Mouse (Mus musculus): ENCODE measurements around the gene Cd59a. TPM values are rescaled to one million over a fixed set of nuclear protein-coding genes. Genes with fewer than 3 reads are reported as not detected.
A peak's percentile ranks its signal among the peaks of the same experiment; 100 is the strongest.
"Not testable (repeated sequence)": the region's sequence is repeated elsewhere in the genome, so short reads cannot be mapped to it uniquely, and the experiment has no call there.

Cd59a gene
- polyA plus RNA-seq, 1 experiment from 2014 or later = 19.8 TPM

DNA sequence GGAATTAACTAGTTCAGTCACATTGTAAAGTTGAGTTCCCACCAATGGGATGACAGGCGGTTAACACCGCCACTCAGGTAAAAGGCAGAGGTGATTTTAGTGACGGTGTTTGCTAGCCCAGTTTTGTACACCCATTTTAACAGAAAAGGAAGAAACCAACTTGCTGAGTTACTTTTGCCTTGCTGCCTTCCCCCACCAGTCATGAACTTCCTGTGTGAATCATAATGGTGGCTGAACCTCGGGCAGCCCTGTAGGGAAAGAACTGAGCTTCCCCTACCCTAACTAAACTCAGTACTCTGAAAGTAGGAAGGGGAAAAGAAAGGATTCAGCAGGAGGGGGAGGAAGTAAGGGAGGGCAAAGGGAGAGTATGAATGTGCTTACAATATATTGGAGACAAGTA is 14.4 kb downstream of the Cd59a start:
- Histone ChIP-seq H3K27ac (no peak overlapping the region), H3K4me1 (no peaks in the 10 kb centered on the region), H3K9me3 (no peaks in the 10 kb centered on the region), H3K36me3 (no peaks in the 10 kb centered on the region), H3K4me3 (no peak overlapping the region), H3K9ac (no peak overlapping the region), H3K4me2 (replicated peaks) (no peak overlapping the region), H3K27me3 (no peaks in the 10 kb centered on the region)
- no peak for ATAC-seq (ENCODE audit: low FRiP score, low read depth)
- 74% methylated on average over 4 of the region's 4 CpGs for WGBS

DNA sequence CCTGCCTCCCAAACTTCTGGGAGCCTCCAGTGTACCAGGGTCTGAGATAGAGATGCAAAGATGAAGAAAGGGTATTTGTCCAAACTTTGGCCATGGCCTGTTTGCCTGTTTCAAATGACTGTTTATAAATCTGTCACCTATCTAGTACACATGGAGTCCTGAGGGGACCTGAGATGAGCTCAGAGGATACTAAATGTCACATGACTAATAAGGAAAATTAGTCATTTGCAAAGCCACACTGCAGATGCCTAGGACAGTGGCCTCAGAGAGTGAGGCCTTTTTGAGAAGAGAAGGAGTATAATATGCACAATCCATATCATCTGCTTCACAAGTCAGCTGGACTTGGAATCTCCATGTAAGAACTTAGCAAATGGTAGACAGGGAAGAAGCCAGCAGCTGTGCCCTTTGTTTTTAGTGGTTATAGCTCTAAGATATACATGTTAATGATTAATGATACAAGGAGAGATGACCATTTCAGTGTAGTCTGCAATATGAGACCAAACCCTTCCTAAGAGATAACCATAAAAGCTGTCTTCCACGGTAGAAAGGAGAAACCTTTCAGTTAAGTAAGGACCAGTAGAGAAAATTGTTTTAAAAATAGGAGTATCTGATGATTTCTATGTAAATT is 15.7 kb downstream of the Cd59a start:
- H3K9me3 ChIP-seq; H3K9ac ChIP-seq; H3K4me2 ChIP-seq (replicated peaks); H3K4me1 ChIP-seq; H3K27me3 ChIP-seq; ATAC-seq (ENCODE audit: low FRiP score, low read depth); H3K27ac ChIP-seq; H3K4me3 ChIP-seq; H3K36me3 ChIP-seq: not testable (repeated sequence)
- WGBS = no CpG with 5 or more reads among the region's 1 CpGs

DNA sequence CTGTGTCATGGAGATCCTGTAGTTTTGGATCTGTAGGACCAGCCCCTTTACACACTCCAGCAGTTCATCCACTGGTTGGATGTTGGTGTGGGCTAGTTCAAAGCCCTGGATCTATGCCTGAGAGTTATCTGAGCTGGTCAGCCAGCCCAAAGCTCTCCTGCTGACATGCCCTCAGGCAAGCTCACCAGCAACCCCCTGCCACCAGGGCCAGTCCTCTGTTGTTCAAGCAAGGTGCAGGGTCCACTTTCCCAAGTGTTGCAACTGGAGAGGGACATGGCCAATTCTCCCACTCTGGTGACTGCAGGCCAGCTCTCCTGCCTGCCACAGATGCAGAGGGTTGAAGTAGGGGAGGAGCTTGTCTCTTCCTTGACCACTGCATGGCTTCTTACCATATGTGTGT is 18.0 kb downstream of the Cd59a start:
- ATAC-seq (ENCODE audit: low FRiP score, low read depth); H3K27ac ChIP-seq; H3K27me3 ChIP-seq; H3K4me3 ChIP-seq; H3K9ac ChIP-seq; H3K9me3 ChIP-seq; H3K36me3 ChIP-seq; H3K4me1 ChIP-seq; H3K4me2 ChIP-seq (replicated peaks): not testable (repeated sequence)

DNA sequence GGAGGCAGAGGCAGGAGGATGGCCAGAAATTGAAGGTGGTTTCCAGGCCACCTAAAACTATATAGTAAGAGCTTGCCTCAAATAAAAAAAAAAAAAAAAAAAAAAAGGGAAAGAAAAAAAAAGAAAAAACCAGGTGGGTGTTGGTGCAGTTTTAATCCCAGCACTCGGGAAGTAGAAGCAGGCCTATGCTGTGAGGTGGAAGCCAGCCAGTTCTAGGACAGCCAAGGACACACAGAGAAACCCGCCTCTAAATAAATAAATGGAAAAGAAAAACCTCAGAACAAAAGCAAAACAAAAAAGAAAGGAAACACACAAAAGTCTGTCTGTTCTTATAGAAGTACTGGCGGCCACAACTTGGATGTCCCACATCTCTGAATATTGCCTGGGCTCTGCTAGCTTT is 19.3 kb downstream of the Cd59a start:
- Histone ChIP-seq H3K27me3 (no peaks in the 10 kb centered on the region), H3K27ac (no peak overlapping the region), H3K4me1 (no peaks in the 10 kb centered on the region), H3K36me3 (no peaks in the 10 kb centered on the region), H3K4me3 (no peak overlapping the region), H3K9ac (no peak overlapping the region), H3K4me2 (replicated peaks) (no peak overlapping the region), H3K9me3 (no peaks in the 10 kb centered on the region)
- no peak for ATAC-seq (ENCODE audit: low FRiP score, low read depth)
- WGBS = 86% methylated on average over 3 of the region's 3 CpGs

DNA sequence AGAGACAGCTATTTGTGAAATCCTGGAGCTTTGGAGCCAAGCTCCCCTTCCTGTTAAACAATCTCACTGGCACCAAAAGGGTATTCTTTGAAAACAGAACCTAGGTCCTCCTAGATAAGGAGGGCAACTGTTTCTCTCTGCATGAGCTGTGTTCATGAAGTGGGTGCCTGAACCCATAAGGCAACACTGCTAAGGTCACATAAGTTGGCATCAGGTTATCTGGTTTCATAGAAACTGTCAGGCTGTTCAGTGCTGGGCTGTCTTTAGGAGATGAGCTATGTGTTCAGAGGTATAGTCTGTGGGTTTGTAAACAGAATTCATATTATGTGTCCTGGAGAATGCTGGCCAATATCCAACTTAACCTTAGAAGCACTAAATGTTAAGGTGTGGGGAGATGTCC is 21.6 kb downstream of the Cd59a start:
- not testable (repeated sequence) for H3K27me3 ChIP-seq; H3K4me3 ChIP-seq; H3K4me2 ChIP-seq (replicated peaks); ATAC-seq (ENCODE audit: low FRiP score, low read depth); H3K4me1 ChIP-seq; H3K27ac ChIP-seq; H3K36me3 ChIP-seq; H3K9ac ChIP-seq; H3K9me3 ChIP-seq

DNA sequence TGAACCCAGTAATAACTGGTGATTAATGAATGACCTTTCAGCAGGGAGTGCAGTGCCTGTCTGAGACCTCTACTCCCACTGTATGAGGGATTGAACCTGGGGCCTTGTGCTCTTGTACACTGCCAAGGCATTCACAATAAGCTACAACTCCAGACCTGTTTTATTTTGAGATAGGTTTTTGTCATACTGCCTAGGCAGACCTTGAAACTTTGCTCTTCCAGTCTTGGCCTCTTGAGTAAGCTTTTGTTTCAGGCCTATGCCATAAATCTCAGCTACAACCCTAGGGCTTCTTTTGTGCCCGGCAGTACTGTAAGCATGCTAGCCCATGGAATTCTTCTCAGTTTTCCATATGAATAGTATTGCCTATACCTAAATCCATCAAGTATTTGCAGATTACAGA is 23.5 kb downstream of the Cd59a start:
- ATAC-seq (ENCODE audit: low FRiP score, low read depth) = no peak
- 49% methylated on average over 1 of the region's 1 CpGs for WGBS

GRCm38 (mm10) chr2:104120312-104120711 is 24.7 kb downstream of the Cd59a start:
- H3K4me1 ChIP-seq = peaks cover 11% of the 10 kb centered on the region
- H3K27ac ChIP-seq = no peak overlapping the region
- H3K36me3 ChIP-seq = no peaks in the 10 kb centered on the region
- no peaks in the 10 kb centered on the region for H3K9me3 ChIP-seq
- 56% methylated on average over 6 of the region's 6 CpGs for WGBS
- no peak overlapping the region for H3K4me2 ChIP-seq (replicated peaks)
- H3K4me3 ChIP-seq = no peak overlapping the region
- no peak for ATAC-seq (ENCODE audit: low FRiP score, low read depth)
- H3K9ac ChIP-seq = no peak overlapping the region
- H3K27me3 ChIP-seq = peaks cover 17% of the 10 kb centered on the region

More for the DNA sequence above, 23.5 kb downstream of the Cd59a start:
- Histone ChIP-seq H3K4me2 (replicated peaks) (no peak overlapping the region), H3K36me3 (no peaks in the 10 kb centered on the region), H3K4me1 (peaks cover 11% of the 10 kb centered on the region), H3K27ac (no peak overlapping the region), H3K9ac (no peak overlapping the region), H3K27me3 (peaks cover 7% of the 10 kb centered on the region), H3K4me3 (no peak overlapping the region), H3K9me3 (no peaks in the 10 kb centered on the region)

GRCm38 (mm10) chr2:104121681-104122504 is 26.3 kb downstream of the Cd59a start:
- 76% methylated on average over 8 of the region's 8 CpGs for WGBS
- no peaks in the 10 kb centered on the region for H3K9me3 ChIP-seq
- H3K4me2 ChIP-seq (replicated peaks) = peak overlapping the region; percentile 98
- ATAC-seq (ENCODE audit: low FRiP score, low read depth) = no peak
- H3K27ac ChIP-seq = peak overlapping the region; percentile 67; the same call in 1 of the 2 replicates
- peak overlapping the region; percentile 68 for H3K4me3 ChIP-seq
- H3K4me1 ChIP-seq = peaks cover 11% of the 10 kb centered on the region
- H3K36me3 ChIP-seq = no peaks in the 10 kb centered on the region
- peaks cover 28% of the 10 kb centered on the region for H3K27me3 ChIP-seq
- H3K9ac ChIP-seq = no peak overlapping the region

- Histone ChIP-seq H3K27me3 (peaks cover 30% of the 10 kb centered on the region), H3K9ac (peak within 1 kb of the TSS; percentile 76), H3K4me1 (peaks cover 11% of the 10 kb centered on the region), H3K27ac (peak within 1 kb of the TSS; percentile 67; the same call in 1 of the 2 replicates), H3K9me3 (no peaks in the 10 kb centered on the region), H3K36me3 (no peaks in the 10 kb centered on the region), H3K4me3 (peak within 1 kb of the TSS; percentile 68), H3K4me2 (replicated peaks) (peak within 1 kb of the TSS; percentile 98)
- peak; percentile 94 for ATAC-seq (ENCODE audit: low FRiP score, low read depth)
- WGBS = under 1% methylated on average over 64 of the region's 74 CpGs
These were observed 27.1 kb downstream of the Cd59a start, which contains the start of gene A930018P22Rik for GRCm38 (mm10) chr2:104122505-104123378. TSS of gene A930018P22Rik (plus strand) at chr2:104122769.

DNA sequence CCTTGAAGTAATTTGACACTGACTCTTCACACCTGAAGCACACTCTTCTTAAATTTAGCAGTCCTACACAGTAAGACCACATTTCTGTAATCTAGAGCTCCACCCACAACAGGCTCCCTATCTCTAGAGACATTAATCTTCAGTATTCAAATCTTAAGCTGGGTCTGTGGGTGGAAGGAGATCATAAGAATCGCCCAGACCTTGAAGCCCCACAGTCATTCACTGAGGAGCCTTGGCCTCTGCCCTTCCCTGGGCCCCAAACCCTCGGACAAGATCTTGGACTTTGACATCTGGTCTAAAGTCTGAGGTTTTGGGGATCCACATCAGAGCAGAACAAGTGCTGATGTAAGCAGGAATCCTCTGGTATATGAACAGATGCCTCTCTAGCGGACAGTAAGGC is 27.9 kb downstream of the Cd59a start:
- Histone ChIP-seq H3K9ac (no peak overlapping the region), H3K4me2 (replicated peaks) (peak overlapping the region; percentile 98), H3K9me3 (no peaks in the 10 kb centered on the region), H3K36me3 (no peaks in the 10 kb centered on the region), H3K27ac (no peak overlapping the region), H3K4me1 (peaks cover 11% of the 10 kb centered on the region), H3K27me3 (peaks cover 30% of the 10 kb centered on the region), H3K4me3 (peak overlapping the region; percentile 68)
- ATAC-seq (ENCODE audit: low FRiP score, low read depth) = no peak
- 40% methylated on average over 3 of the region's 3 CpGs for WGBS

- Histone ChIP-seq H3K9ac (no peak overlapping the region), H3K27ac (no peak overlapping the region), H3K4me2 (replicated peaks) (no peak overlapping the region), H3K36me3 (no peaks in the 10 kb centered on the region), H3K27me3 (peaks cover 30% of the 10 kb centered on the region), H3K4me3 (no peak overlapping the region), H3K4me1 (peaks cover 11% of the 10 kb centered on the region), H3K9me3 (no peaks in the 10 kb centered on the region)
- WGBS = 67% methylated on average over 5 of the region's 5 CpGs
- no peak for ATAC-seq (ENCODE audit: low FRiP score, low read depth)
These were observed 28.5 kb downstream of the Cd59a start for GRCm38 (mm10) chr2:104124071-104124470.

Measured in limb, embryonic 13.5 days (tissue).